Mouse (Mus musculus) c-Kit-positive CD71-positive TER-119-negative erythroid progenitor cells, embryonic 14.5 days (primary cell): Measurements from ENCODE around the gene Cpsf6.
A peak's percentile ranks its signal among the peaks of the same experiment; 100 is the strongest.

ENCODE experiments used
- DNase-seq: peaks from one replicate; pipeline ENCODE4 v3.0.0-alpha.2; 2013; ENCODE audit warnings: low read depth

Cpsf6 gene

DNA sequence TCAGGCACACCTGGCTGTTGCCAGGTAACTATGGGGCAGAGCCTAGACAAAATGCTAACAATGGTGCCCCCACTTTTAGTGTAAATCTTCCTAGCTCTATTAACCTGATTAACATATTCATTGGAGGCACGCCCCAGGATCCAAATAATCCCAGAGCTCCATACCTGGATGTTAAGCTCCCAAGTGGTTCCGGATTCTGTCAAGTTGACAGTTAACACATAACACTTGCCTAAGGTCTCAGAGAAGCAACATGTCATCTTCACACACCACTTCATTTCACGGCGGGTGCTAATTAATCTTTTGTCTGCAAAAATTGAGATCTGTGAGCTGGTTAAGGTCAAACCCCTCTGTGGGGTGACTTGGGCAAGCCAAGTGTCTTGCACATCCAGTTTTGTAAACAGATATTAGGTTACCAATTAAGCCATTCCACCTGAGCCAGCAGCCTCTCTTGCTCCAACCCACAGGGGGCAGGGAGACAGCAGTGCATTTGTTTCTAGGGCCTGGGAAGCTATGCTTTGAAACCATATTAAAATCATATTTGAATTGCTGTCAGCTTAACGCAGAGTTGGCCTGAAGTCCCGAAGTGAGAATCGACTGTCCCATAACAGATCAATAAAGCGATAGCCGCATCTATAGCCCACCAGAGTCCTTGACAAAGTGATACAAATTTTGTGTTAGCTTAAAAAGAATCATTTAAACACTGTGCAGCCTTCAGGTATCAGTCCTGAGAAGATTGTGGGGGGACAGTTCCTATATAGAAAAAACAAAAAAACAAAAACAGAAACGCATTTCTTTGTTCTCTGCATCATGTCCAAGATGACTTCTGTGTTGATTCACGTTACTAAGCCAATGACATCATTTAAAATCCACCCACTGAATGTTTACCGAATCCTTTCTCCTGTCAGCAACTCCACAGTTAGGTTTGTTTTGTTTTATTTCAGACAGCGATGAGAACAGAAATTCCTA lies 34.0 kb upstream of the Cpsf6 start:
- no peak for DNase-seq

- no peak for DNase-seq
Measured at GRCm38 (mm10) chr10:117412474-117413057, 32.8 kb upstream of the Cpsf6 start.

GRCm38 (mm10) chr10:117411716-117412473 lies 32.1 kb upstream of the Cpsf6 start:
- DNase-seq, result no peak

GRCm38 (mm10) chr10:117411131-117411530 lies 31.3 kb upstream of the Cpsf6 start:
- no peak for DNase-seq

DNA sequence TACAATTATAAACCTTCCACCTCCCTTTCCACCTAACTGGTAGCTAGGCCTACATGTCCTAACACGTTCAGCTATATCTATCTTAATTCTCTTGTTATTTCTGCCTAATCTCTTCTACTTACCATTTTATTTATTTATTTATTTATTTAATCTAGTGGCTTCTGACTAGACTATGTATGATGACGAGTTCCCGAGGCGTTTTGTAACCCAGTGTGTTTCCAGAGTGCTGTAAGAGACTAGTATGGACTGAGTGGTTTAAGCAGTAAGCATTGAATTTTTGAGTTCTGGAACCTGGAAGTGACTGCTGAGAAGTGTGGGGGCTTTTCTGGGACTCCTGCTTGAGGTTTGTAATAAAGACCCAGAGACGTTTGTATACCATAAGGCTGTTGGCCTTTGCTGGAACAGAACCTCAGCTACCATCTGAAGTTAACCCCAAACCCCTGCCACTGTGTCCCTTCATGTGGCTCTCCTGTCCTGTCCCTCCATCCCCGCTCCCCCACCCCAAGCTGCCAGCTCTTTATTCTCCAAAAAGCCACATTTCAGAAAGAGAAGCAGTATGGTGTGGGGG lies 30.8 kb upstream of the Cpsf6 start:
- no peak for DNase-seq

GRCm38 (mm10) chr10:117409373-117410354 lies 29.8 kb upstream of the Cpsf6 start:
- DNase-seq, result no peak

DNA sequence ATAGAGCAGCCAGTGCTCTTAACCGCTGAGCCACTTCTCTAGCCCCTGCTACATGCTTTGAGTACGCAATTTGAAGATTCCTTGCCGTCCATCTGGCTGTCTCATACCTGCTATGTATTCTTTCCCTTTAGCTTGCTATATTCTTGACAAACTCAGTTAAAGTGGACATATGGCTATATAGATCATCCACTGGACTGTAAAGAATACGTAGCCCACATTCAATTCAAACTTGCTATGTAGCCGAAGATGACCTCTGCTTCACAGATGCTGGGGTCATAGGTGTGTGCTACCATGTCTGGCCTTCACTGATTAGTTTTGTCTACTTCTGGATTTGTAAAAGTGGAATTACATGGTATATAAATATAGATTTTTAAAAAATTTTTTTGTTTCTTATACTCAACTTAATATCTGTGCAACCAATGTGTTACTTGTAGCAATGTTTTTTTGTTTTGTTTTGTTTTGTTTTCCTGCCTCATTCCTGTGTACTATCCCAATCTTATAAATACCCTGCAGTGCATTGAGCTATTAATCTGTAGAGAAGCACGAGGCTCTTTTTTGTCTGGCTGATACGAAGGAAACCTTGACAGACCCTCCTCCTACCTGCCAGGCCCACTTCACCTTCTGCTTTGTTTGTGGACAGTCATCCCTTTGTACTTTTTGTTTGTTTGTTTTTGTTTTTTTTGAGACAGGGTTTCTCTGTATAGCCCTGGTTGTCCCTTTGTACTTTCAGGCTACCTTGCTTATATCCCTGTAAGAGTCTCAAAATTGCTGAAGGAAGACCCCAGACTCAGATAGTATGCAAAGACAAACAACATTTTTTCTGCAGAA lies 28.9 kb upstream of the Cpsf6 start:
- DNase-seq, result no peak

DNA sequence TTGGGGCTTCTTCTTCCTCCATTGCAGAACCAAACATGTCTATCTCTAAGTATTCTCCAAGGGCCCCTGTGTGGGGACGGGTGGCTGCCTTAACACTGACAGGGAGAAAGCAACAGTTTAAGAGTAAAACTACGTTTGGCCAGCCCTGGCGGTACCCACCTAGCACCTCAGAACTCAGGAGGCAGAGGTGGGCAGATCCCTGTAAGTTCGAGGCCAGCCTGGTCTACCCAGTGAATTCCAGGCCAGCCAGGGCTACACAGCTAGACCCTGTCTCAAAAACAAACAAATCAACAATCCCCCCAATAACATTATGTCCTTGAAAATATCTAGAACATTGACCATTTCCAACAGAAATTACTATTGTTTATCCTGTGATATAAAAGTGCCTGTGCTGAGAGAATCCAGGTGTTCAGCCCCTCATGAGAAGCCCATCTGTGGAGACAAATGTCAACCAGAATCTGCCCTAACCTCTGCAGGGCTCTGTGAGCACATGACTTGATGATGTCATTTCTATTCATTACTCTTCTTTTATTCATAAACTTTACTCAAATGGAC lies 28.0 kb upstream of the Cpsf6 start:
- no peak for DNase-seq

- no peak for DNase-seq
Measured at GRCm38 (mm10) chr10:117406843-117407733, 27.3 kb upstream of the Cpsf6 start.

- DNase-seq, result no peak
Measured at GRCm38 (mm10) chr10:117406283-117406588, 26.4 kb upstream of the Cpsf6 start.

GRCm38 (mm10) chr10:117405526-117406282 lies 25.9 kb upstream of the Cpsf6 start:
- no peak for DNase-seq

DNA sequence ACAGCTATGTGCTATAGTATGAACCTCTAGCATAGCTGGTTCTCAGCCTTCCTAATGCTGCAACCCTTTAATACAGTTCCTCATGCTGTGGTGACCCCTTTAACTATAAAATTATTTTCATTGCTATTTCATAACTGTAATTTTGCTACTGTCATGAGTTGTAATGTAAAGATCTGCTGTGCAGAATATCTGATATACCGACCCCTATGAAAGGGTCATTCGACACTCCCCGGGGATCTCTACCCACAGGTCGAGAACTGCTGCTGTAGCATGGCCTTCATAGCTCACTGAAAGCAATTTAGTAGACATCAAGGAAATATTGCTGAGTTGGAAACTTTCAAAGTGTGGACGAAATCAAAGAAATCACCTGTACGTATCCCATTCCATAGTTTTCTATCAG lies 24.6 kb upstream of the Cpsf6 start:
- no peak for DNase-seq

DNA sequence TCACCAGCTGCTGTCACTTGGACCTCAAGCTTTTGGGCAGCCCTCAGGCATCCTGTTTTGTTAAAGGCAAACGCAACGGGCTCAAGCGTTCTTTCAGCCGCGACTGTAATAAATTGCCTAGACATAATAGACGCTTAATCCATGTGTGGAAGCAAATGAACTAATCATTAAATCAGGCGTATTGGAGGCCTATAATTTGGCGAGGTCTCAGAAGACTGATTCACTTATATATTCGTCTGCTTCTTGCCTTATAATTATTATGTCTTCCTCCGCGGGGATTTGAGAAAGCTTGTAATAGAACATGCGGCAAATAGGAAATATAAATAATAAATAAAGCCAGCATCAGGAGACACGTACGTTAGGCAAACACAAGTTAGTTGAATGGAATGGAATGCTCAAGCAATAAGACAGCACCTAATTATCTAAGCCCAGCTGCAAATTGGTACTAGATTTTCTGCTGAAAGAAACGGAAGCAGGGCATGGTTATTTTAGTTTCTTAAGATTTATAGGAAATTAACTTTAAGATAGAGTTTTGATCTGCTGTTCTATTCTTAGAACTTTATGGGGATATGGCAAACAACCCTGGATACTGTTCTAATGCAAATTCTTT lies 23.6 kb upstream of the Cpsf6 start:
- DNase-seq, result no peak

DNA sequence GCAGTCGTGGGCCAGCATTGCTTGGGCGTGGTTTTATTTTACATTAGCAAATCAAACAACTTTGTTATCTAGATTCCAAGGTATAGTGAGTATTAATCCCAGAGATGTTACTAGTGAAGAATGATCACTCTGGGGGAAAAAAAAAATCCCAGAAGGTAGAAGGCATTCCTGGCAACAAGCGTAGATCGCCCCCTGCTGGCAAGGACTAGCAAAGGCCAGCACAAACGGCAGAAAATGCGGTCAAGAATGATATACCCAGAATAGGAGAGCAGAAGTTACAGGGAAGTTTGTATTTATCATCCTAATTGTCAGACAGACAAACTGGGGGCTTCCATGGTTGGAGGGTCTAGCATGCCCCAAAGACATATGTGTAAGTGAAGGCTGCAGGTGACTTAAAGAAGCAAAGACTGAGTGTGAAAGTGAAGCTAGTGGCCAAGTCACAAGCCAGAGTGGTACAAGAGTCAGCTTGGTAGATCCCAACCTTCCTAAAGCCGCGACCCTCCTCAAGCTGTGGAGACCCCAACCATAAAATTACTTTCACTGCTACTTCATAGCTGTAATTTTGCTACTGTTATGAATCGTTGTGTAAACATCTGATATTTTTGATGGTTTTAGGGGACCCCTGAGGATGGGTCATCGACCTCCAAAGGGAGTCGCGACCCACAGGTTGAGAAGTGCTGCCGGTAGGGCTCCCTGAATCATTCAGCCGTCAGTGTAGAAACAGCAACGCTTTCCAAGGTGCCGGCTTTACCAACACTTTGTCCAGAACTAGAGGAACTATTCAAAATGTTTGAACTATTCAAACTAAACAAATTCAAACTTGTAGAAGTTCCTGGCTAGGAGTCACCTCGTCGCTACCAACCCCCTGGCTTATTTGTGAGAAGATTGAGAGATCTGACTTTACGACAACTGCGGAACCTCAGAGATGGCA lies 22.9 kb upstream of the Cpsf6 start:
- DNase-seq, result peak; percentile 53

DNA sequence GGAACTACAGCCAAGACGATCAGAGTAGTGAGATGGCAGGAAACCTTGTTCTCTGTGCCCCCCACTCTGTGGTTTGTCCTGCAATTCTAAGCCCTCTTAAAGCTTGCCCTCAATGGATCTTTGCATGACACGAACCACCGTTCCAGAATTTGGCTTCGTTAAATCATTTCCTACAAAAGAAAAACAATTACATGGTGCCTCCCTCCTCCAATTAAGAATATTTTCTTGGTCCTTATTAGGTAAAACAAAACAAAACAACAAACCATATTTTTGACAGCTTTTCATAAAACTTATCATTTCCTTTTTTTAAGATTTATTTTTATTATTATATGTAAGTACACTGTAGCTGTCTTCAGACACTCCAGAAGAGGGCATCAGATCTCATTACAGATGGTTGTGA lies 21.5 kb upstream of the Cpsf6 start:
- DNase-seq, result no peak

- no peak for DNase-seq
Measured at GRCm38 (mm10) chr10:117400246-117400954, 20.6 kb upstream of the Cpsf6 start.
